ENCODE assay signal across 16 mouse cellular contexts in genomic region chr1:79571126-79571525, GRCm38 (mm10).
"Had no signal": no experiment of that assay in that cellular context is flagged by ENCODE, and none has a peak within 500 bp of the region (broad histone marks: within the 10 kb centered on the region; RNA-seq: fewer than 3 reads in every experiment).

No protein-coding gene starts in this region.

- DNase-seq: lung, adult 18-20 months; lung, embryonic 14.5 days; lung, postnatal 10 days; lung, postnatal 4 days; right cerebral cortex, postnatal 14 days; thymus, adult 2 months; thymus, postnatal 25 days; thymus, postnatal 4 days had no signal

- H3K4me3 ChIP-seq: liver, embryonic 12.5 days; midbrain, embryonic 12.5 days; myocyte; neural tube, embryonic 13.5 days; neural tube, embryonic 15.5 days; stomach, embryonic 15.5 days had no signal

- ATAC-seq: liver, embryonic 12.5 days had no signal

- H3K4me2 ChIP-seq: liver, embryonic 12.5 days; lung, embryonic 14.5 days; midbrain, embryonic 12.5 days; neural tube, embryonic 13.5 days; neural tube, embryonic 15.5 days; stomach, embryonic 15.5 days had no signal

- H3K27me3 ChIP-seq: liver, embryonic 12.5 days; midbrain, embryonic 12.5 days; neural tube, embryonic 13.5 days; neural tube, embryonic 15.5 days; stomach, embryonic 15.5 days had no signal

- H3K9me3 ChIP-seq: liver, embryonic 12.5 days; midbrain, embryonic 12.5 days; neural tube, embryonic 13.5 days; neural tube, embryonic 15.5 days; stomach, embryonic 15.5 days had no signal

- H3K36me3 ChIP-seq: liver, embryonic 12.5 days; midbrain, embryonic 12.5 days; neural tube, embryonic 13.5 days; neural tube, embryonic 15.5 days; stomach, embryonic 15.5 days had no signal

- H3K9ac ChIP-seq: liver, embryonic 12.5 days; liver, embryonic 14.5 days; lung, embryonic 14.5 days; midbrain, embryonic 12.5 days; neural tube, embryonic 13.5 days; neural tube, embryonic 15.5 days; stomach, embryonic 15.5 days had no signal

- H3K27ac ChIP-seq: liver, embryonic 12.5 days; liver, embryonic 14.5 days; midbrain, embryonic 12.5 days; neural tube, embryonic 13.5 days; neural tube, embryonic 15.5 days; stomach, embryonic 15.5 days; stomach, postnatal 0 days had no signal

- H3K4me1 ChIP-seq: liver, embryonic 12.5 days; midbrain, embryonic 12.5 days; neural tube, embryonic 13.5 days; neural tube, embryonic 15.5 days; stomach, embryonic 15.5 days had no signal
